Mouse (Mus musculus) left cerebral cortex, adult 8-10 months (tissue): Measurements from ENCODE around the gene Cemip2. TPM values are rescaled to one million over a fixed set of nuclear protein-coding genes. Genes with fewer than 3 reads are reported as not detected.

Experiments
- DNase-seq, 2 experiments: peaks; one replicate each; pipeline ENCODE4 v3.0.0; 2022; ENCODE audit warnings: low spot score in 2 of 2
- total RNA-seq, 4 experiments: library from RNA; stranded (reverse); gene quantifications; 2 replicates each; pipeline ENCODE4 v1.2.4; 2022

The Cemip2 gene
- total RNA-seq, 4 experiments from 2014 or later, result 11.1 to 13.8 (median 11.5) TPM

- no peak for DNase-seq
Observed at GRCm38 (mm10) chr19:21810135-21810534, 32.0 kb downstream of the Cemip2 start.

GRCm38 (mm10) chr19:21813560-21813959, 35.4 kb downstream of the Cemip2 start:
- no peak for DNase-seq

DNA sequence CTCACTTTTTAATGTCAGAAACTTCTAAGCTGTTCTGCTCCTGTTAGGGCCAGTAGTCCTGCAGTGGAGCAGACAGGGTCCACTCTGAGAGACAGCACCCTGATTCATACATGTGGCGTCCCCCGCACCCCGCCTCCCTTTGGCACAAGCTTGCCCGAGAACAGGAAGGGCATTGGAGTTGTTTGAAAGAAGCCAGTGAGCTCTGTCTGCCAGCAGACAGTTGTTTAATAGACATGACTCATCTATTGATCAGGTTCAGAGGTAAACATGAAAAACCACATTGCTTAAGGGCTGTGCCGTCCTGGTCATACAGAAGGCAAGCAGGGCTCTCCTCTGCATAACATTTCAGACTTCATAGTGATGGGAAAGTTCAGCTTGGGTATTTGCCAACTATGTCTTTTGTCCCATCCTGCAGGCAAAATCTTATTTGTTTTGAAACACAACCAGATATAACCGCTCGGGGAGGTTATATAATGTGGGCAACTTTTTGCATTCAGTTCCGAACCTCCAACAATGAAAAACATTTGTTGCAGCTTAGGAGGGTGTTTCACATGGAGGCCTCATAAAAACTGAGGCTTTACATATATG, 36.4 kb downstream of the Cemip2 start:
- no peak for DNase-seq

GRCm38 (mm10) chr19:21816260-21816659, 38.1 kb downstream of the Cemip2 start:
- no peak for DNase-seq

DNA sequence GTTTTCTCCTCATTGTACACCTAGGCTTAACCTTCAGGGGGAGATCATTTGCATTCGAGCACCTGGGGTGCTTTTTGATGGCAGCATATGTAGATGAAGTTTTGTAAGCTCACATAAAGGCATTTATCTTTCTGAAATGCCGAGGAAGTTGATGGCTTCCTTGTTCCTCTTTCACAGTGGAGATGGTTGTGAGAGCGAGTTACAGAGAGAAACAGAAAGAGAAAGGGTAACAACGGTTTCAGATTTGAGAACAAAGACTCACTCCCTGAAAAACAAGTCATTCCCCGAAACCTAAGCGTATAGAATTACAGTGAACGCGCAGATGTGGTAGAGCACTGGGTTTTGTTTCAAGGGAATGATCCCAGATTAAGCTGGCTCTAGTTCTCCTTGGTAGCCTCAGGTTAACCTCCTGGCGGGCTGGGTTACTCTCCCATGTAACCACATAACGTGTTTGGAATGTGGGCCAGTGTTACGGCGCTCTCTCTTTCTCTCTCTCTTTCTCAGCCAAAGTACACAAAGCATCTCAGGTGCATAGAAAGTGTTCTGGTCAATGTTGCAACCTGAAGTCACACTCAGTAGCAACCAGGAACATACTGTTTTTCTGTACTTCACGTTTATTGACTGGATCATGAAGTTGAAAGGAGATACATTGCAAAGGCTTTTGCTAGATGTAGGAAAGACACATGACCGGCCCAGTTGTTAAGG, 40.0 kb downstream of the Cemip2 start:
- DNase-seq, result no peak

DNA sequence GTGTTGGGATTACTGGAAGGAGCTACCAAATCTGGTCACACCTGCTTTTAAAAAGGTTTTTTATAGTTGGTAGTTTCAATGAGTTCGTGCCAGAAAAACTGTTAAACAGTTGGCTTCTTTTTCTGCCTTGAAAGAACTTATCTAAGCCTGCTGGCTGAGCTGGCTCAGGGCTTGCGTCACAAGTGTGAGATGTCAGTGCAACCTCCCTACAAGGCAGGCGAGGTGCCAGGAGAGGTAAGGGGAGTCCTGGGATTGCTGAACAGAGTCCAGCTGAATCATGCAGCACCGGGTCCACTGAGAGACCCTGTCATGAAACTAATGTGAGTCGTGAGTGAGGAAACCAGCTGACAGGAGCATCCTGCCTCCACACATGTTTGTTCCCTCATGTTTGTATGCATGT, 41.4 kb downstream of the Cemip2 start:
- DNase-seq, result no peak

DNA sequence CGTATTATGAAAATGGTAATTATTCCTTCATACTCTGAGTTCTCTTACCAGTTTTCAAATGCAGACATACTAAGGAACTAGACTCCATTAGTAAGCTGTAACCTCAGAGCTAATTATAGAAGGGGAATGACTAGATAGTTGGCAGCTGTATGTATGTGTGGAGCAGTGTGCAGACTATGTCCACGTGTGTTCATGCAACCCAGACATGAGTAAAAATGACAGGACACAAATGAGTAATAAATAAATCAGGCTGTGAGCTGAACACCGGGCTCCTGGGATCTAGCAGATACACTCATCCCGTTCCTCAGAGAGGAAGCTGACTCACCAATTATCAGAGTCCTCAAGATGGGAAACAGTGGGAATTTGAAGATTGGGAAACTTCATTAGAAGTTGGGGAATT, 42.0 kb downstream of the Cemip2 start:
- DNase-seq, result no peak

DNA sequence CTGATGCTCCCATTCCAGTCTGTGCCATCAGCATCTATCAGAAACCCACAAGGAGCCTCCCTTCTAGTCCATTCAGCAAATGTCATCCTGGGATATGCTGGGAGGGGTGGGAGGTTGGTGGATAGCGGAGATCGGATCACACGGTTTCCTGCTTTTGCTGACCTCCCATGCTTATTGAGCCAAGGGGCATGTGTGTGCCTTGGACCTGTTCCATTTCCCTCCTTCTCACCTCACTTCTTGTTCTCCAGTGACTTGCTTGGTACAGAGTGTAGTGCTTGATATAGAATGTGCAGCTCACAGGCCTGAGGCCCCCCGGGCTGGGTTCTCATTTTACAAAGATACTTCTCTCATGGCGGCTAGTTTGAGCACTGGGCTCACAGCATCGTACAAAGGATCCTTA, 43.7 kb downstream of the Cemip2 start:
- no peak for DNase-seq

DNA sequence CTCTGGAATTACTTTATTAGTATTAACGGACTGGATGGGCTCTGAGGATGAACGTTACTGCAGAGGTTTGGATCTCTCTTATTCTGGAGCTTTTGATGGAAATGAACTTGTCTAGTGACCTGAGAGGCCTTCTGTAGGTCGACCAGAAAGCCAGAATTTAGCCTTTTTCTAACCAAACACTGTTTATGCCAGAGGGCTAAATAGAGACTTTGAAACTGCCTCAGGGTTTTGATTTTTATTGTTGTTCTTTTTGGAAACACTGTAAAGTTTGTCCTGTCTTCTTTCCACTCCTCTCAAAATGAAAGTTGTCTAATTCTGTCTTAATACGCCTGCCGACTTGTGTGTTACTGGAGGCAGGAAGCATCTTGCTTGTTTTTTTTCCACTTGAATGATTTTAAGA, 46.0 kb downstream of the Cemip2 start:
- no peak for DNase-seq

- DNase-seq, result no peak
Observed at GRCm38 (mm10) chr19:21825128-21825885, 47.2 kb downstream of the Cemip2 start.

- DNase-seq, result no peak
Observed at GRCm38 (mm10) chr19:21833416-21833992, 55.4 kb downstream of the Cemip2 start.

GRCm38 (mm10) chr19:21834952-21835351, 56.8 kb downstream of the Cemip2 start:
- DNase-seq, result no peak

GRCm38 (mm10) chr19:21850721-21851120, 72.6 kb downstream of the Cemip2 start:
- no peak for DNase-seq

DNA sequence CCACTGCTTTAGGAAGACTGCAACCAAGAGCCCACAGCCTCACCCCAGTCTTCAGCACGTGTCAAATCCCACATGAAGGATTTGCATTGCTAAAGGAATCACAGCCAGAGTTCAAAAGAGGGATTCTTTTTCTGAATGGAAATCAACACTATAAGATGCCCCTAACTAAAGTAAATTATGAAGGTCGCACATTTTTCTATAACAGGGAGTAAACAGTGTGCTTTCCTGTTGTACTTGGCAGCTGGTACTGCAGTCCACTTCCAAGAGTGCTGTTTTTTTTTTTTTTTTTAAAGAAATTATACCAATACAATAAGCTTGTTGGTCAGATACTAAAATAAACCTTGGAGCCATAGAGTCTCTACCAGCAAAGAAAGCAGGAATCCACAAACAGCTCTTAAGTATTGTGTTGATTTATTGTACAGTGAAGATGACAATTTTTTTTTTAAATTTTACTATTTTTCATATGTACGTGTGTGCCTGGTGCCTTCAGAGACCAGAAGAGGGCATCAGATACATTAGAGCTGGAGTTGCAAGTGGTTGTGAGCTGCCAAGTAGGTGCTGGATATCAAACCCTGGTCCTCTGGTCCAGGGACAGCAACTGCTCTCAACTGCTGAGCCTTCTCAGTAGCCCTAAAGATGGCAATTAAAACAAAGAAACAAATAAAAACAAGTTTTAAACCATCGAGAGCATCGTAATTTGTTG, 76.5 kb downstream of the Cemip2 start:
- no peak for DNase-seq

GRCm38 (mm10) chr19:21855421-21856128, 77.4 kb downstream of the Cemip2 start:
- DNase-seq, result no peak

DNA sequence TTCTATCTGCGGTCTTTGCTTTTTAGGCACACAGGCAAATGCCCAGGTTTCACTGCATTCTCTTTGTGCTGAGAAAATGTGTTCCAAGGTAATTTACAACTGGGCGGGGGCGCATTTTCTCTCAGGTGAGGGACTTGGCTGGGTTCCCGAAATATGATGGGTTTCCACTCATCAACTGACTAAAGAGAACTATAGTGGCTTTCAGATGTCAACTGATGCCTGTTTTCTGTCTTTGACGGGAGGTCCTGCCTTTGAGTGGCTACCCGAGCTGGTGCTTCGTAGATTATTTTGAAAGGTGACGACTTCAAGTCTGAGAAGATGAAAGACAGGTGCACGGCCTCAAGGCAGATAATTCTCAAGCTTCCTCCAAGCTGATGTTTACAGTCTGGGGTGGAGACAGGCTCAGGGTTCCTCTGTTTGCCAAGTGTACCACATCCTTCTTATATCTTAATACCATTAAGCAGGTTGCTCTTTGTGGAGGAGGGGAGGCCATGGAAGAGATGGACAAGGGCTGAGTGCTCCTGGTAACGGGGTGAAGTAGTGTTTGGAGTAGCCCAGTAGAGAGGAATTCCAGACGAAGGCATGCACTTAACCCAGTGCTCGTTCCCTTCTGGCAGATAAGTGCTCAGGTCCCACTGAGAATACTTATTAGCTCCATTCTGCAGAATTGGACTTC, 80.8 kb downstream of the Cemip2 start:
- DNase-seq, result no peak

- DNase-seq, result no peak
Observed at GRCm38 (mm10) chr19:21860132-21860531, 82.0 kb downstream of the Cemip2 start.

- no peak for DNase-seq
Observed at GRCm38 (mm10) chr19:21860894-21861293, 82.8 kb downstream of the Cemip2 start.

GRCm38 (mm10) chr19:21862289-21862990, 84.3 kb downstream of the Cemip2 start:
- no peak for DNase-seq
